Mouse (Mus musculus): ENCODE results near the gene Car5a. TPM values are rescaled to one million over a fixed set of nuclear protein-coding genes. Genes with fewer than 3 reads are reported as not detected.

Car5a gene
- total and polyA plus RNA-seq, 3 experiments: 0.16 to 0.68 (median 0.57) TPM

GRCm38 (mm10) chr8:121887547-121887946 is 57.2 kb downstream of the Car5a start:
- Histone ChIP-seq H3K9me3 (replicated peaks) (no peaks in the 10 kb centered on the region), H3K36me3 (replicated peaks) (peaks cover 100% of the 10 kb centered on the region), H3K27me3 (ENCODE audit: insufficient read depth, low read length) (no peaks in the 10 kb centered on the region), H3K4me1 (ENCODE audit: insufficient read depth, low read depth, low read length) (0 out of 2 replicates have a peak, but pooled peaks cover 3% of the 10 kb centered on the region), H3K4me3 (ENCODE audit: low read depth, low read length) (no peak overlapping the region)
- TF ChIP-seq POLR2AphosphoS5 (IDR thresholded peaks at IDR 0.05; ENCODE audit: insufficient replicate concordance, low read depth, low read length) (no peak), CTCF (IDR thresholded peaks at IDR 0.05; ENCODE audit: low read depth, low read length) (no peak), TAL1 (conservative IDR thresholded peaks at IDR 0.05; ENCODE audit: low read depth, low read length) (no peak), GATA1 (IDR thresholded peaks at IDR 0.05; ENCODE audit: borderline replicate concordance, low read length) (no peak), GATA2 (IDR thresholded peaks at IDR 0.05; ENCODE audit: borderline replicate concordance, low read depth, low read length) (no peak)
- DNase-seq (ENCODE audit: low spot score): no peak
- no peak for ATAC-seq (ENCODE audit: extremely low read depth, insufficient number of reproducible peaks, low FRiP score, poor library complexity, severe bottlenecking)

- DNase-seq (ENCODE audit: low spot score) (no peak), ATAC-seq (ENCODE audit: extremely low read depth, insufficient number of reproducible peaks, low FRiP score, poor library complexity, severe bottlenecking) (no peak)
- Histone ChIP-seq H3K4me1 (ENCODE audit: insufficient read depth, low read depth, low read length) (peaks cover 8% of the 10 kb centered on the region), H3K9me3 (replicated peaks) (no peaks in the 10 kb centered on the region), H3K36me3 (replicated peaks) (peaks cover 100% of the 10 kb centered on the region), H3K27me3 (ENCODE audit: insufficient read depth, low read length) (no peaks in the 10 kb centered on the region), H3K4me3 (ENCODE audit: low read depth, low read length) (no peak overlapping the region)
- TF ChIP-seq POLR2AphosphoS5 (IDR thresholded peaks at IDR 0.05; ENCODE audit: insufficient replicate concordance, low read depth, low read length): no peak
Measured at GRCm38 (mm10) chr8:121885433-121885832, 59.3 kb downstream of the Car5a start.

GRCm38 (mm10) chr8:121885001-121885400 is 59.7 kb downstream of the Car5a start:
- H3K4me1 ChIP-seq (ENCODE audit: insufficient read depth, low read depth, low read length): peaks cover 12% of the 10 kb centered on the region
- TF ChIP-seq POLR2AphosphoS5 (IDR thresholded peaks at IDR 0.05; ENCODE audit: insufficient replicate concordance, low read depth, low read length) (no peak), GATA2 (IDR thresholded peaks at IDR 0.05; ENCODE audit: borderline replicate concordance, low read depth, low read length) (no peak), GATA1 (IDR thresholded peaks at IDR 0.05; ENCODE audit: borderline replicate concordance, low read length) (no peak), TAL1 (conservative IDR thresholded peaks at IDR 0.05; ENCODE audit: low read depth, low read length) (no peak), CTCF (IDR thresholded peaks at IDR 0.05; ENCODE audit: low read depth, low read length) (no peak)
- peaks cover 100% of the 10 kb centered on the region for H3K36me3 ChIP-seq (replicated peaks)
- H3K9me3 ChIP-seq (replicated peaks): no peaks in the 10 kb centered on the region
- no peak for DNase-seq (ENCODE audit: low spot score)
- no peaks in the 10 kb centered on the region for H3K27me3 ChIP-seq (ENCODE audit: insufficient read depth, low read length)
- H3K4me3 ChIP-seq (ENCODE audit: low read depth, low read length): no peak overlapping the region
- ATAC-seq (ENCODE audit: extremely low read depth, insufficient number of reproducible peaks, low FRiP score, poor library complexity, severe bottlenecking): no peak

GRCm38 (mm10) chr8:121884181-121884580 is 60.5 kb downstream of the Car5a start:
- Histone ChIP-seq H3K27me3 (ENCODE audit: insufficient read depth, low read length) (no peaks in the 10 kb centered on the region), H3K36me3 (replicated peaks) (peaks cover 100% of the 10 kb centered on the region), H3K4me1 (ENCODE audit: insufficient read depth, low read depth, low read length) (peaks cover 14% of the 10 kb centered on the region), H3K4me3 (ENCODE audit: low read depth, low read length) (no peak overlapping the region), H3K9me3 (replicated peaks) (no peaks in the 10 kb centered on the region)
- no peak for ATAC-seq (ENCODE audit: extremely low read depth, insufficient number of reproducible peaks, low FRiP score, poor library complexity, severe bottlenecking)
- DNase-seq (ENCODE audit: low spot score): no peak
- TF ChIP-seq CTCF (IDR thresholded peaks at IDR 0.05; ENCODE audit: low read depth, low read length) (no peak), GATA2 (IDR thresholded peaks at IDR 0.05; ENCODE audit: borderline replicate concordance, low read depth, low read length) (no peak), TAL1 (conservative IDR thresholded peaks at IDR 0.05; ENCODE audit: low read depth, low read length) (no peak), POLR2AphosphoS5 (IDR thresholded peaks at IDR 0.05; ENCODE audit: insufficient replicate concordance, low read depth, low read length) (no peak), GATA1 (IDR thresholded peaks at IDR 0.05; ENCODE audit: borderline replicate concordance, low read length) (no peak)

GRCm38 (mm10) chr8:121881921-121882320 is 62.8 kb downstream of the Car5a start:
- H3K9me3 ChIP-seq (replicated peaks): no peaks in the 10 kb centered on the region
- ATAC-seq (ENCODE audit: extremely low read depth, insufficient number of reproducible peaks, low FRiP score, poor library complexity, severe bottlenecking) (no peak), DNase-seq (ENCODE audit: low spot score) (no peak)
- peaks cover 17% of the 10 kb centered on the region for H3K4me1 ChIP-seq (ENCODE audit: insufficient read depth, low read depth, low read length)
- TF ChIP-seq TAL1 (conservative IDR thresholded peaks at IDR 0.05; ENCODE audit: low read depth, low read length) (no peak), GATA1 (IDR thresholded peaks at IDR 0.05; ENCODE audit: borderline replicate concordance, low read length) (no peak), CTCF (IDR thresholded peaks at IDR 0.05; ENCODE audit: low read depth, low read length) (no peak), POLR2AphosphoS5 (IDR thresholded peaks at IDR 0.05; ENCODE audit: insufficient replicate concordance, low read depth, low read length) (no peak), GATA2 (IDR thresholded peaks at IDR 0.05; ENCODE audit: borderline replicate concordance, low read depth, low read length) (no peak)
- no peaks in the 10 kb centered on the region for H3K27me3 ChIP-seq (ENCODE audit: insufficient read depth, low read length)
- no peak overlapping the region for H3K4me3 ChIP-seq (ENCODE audit: low read depth, low read length)
- H3K36me3 ChIP-seq (replicated peaks): peaks cover 95% of the 10 kb centered on the region

- no peak overlapping the region for H3K4me3 ChIP-seq (ENCODE audit: low read depth, low read length)
- 0 out of 2 replicates have a peak, but pooled peaks cover under 1% of the 10 kb centered on the region for H3K27me3 ChIP-seq (ENCODE audit: insufficient read depth, low read length)
- ATAC-seq (ENCODE audit: extremely low read depth, insufficient number of reproducible peaks, low FRiP score, poor library complexity, severe bottlenecking) (no peak), DNase-seq (ENCODE audit: low spot score) (no peak)
- H3K4me1 ChIP-seq (ENCODE audit: insufficient read depth, low read depth, low read length): peaks cover 19% of the 10 kb centered on the region
- H3K9me3 ChIP-seq (replicated peaks): no peaks in the 10 kb centered on the region
- peaks cover 86% of the 10 kb centered on the region for H3K36me3 ChIP-seq (replicated peaks)
- TF ChIP-seq GATA2 (IDR thresholded peaks at IDR 0.05; ENCODE audit: borderline replicate concordance, low read depth, low read length) (no peak), GATA1 (IDR thresholded peaks at IDR 0.05; ENCODE audit: borderline replicate concordance, low read length) (no peak), TAL1 (conservative IDR thresholded peaks at IDR 0.05; ENCODE audit: low read depth, low read length) (no peak), POLR2AphosphoS5 (IDR thresholded peaks at IDR 0.05; ENCODE audit: insufficient replicate concordance, low read depth, low read length) (no peak)
Measured at GRCm38 (mm10) chr8:121880818-121881217, 63.9 kb downstream of the Car5a start.

GRCm38 (mm10) chr8:121879712-121880111 is 65.0 kb downstream of the Car5a start:
- Histone ChIP-seq H3K27me3 (ENCODE audit: insufficient read depth, low read length) (peaks cover 6% of the 10 kb centered on the region; the same call in 1 of the 2 replicates), H3K9me3 (replicated peaks) (no peaks in the 10 kb centered on the region), H3K4me3 (ENCODE audit: low read depth, low read length) (no peak overlapping the region), H3K36me3 (replicated peaks) (peaks cover 74% of the 10 kb centered on the region), H3K4me1 (ENCODE audit: insufficient read depth, low read depth, low read length) (peaks cover 22% of the 10 kb centered on the region)
- DNase-seq (ENCODE audit: low spot score) (no peak), ATAC-seq (ENCODE audit: extremely low read depth, insufficient number of reproducible peaks, low FRiP score, poor library complexity, severe bottlenecking) (no peak)
- no peak for TF ChIP-seq TAL1 (conservative IDR thresholded peaks at IDR 0.05; ENCODE audit: low read depth, low read length)
- no peak for TF ChIP-seq GATA2 (IDR thresholded peaks at IDR 0.05; ENCODE audit: borderline replicate concordance, low read depth, low read length)
- no peak for TF ChIP-seq GATA1 (IDR thresholded peaks at IDR 0.05; ENCODE audit: borderline replicate concordance, low read length)
- TF ChIP-seq CTCF (IDR thresholded peaks at IDR 0.05; ENCODE audit: low read depth, low read length): no peak
- no peak for TF ChIP-seq POLR2AphosphoS5 (IDR thresholded peaks at IDR 0.05; ENCODE audit: insufficient replicate concordance, low read depth, low read length)
